Mouse (Mus musculus) forelimb bud, embryonic 11.5 days (tissue): ENCODE measurements at regions not wholly inside any gene's neighbourhood (a gene's known extent, or its start where the extent isn't known, plus 50 kb on each side); places are given as distances from the start of the nearest gene placed in this dataset.

ENCODE experiments used
- DNase-seq: peaks from one replicate; pipeline ENCODE4 v3.0.0-alpha.2; 2012; ENCODE audit warnings: low read depth, low spot score

DNA sequence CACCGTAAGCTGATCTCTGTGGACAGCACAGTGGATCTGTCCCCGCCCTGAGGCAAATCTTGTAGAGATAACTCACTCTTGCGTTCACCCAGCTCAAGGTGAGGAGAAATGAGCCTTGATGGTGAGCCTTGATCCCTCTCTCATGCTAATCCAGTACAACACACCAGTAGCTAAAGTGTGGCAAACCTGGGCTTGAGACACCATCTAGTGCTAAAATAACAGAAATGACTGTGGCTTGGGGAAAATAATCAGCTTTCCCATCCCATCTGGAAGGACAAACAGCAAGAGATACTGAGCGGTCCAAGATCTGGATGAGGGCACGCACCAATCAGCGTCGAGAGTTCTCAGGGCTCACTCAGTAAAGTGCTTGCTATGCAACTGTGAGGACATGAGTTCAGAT lies 50.9 kb upstream of the Cbln4 start:
- DNase-seq: no peak

DNA sequence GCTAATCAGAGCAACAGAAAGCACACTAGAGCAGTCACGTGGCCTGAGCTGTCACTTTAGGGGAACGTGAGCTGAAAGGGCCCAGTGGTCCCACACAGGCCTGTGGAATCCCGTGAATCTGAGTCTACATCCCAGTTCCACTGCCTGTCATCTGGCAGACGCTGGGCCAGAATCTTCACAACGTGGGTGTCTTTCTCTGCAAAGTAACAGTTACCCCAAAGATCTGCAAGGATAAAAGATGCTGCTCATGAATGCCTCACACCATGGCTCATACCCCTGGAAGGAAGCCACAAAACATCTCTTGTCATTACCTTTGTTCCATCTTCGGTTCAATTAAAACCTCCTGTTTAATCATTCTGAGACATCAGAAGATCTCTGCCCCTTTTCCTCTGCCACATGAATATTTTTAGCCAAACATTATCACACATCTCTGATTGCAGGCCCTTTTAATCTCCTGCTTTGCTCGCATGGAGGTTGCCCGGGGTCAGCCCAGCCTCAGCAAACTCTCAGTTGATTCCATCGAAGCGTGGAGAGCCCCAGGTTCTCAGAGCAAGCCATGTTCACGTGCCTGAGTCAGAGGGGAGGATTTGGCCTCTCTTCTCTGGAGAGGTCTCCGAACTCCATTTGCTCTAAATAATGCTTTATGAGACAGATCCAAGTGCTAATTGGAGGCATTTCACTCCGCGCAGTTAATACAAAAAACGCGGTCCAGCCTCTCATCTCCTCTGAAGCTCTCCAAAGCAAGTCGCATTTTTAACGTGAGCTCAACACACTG lies 60.8 kb upstream of the Cbln4 start:
- DNase-seq: no peak

DNA sequence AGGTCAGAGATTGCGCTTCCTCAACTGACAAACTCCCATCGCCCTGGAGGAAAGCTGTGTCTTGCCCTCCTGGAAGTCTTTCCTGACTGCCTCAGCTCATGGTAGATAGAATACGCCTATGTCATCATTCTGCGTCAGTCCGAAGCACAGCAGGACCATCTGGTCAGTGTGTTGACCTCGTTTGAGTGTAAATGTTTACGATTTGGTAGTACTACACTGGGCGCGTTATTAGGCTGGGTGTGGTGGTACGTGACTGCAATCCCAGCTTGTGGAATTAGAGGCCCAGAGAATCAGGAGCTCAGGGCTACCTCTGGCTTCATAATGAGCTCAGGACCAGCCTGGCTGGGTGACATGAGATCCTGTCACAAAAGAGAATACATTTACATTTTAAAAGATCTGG lies 62.0 kb upstream of the Cbln4 start:
- DNase-seq: peak; percentile 66

DNA sequence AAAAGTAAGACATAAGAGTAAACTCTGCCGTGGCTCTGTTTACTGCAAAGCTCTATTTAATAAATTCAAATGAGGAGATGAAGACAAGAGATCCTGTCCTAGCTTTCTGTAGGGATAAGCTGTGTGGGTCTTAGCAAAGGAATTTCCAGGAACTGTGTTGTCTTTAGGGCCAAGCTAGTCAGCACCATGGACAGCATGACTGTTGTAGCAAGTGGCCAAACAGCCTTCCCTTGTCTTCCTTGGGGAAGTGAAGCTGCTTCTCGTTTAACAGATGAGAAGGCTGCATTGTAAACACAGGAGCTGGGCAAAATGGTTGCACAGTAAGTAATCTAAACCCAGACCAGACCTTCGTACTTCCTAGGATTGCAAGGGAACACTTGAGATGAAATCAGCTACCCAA lies 67.4 kb upstream of the Cbln4 start:
- peak; percentile 86 for DNase-seq

DNA sequence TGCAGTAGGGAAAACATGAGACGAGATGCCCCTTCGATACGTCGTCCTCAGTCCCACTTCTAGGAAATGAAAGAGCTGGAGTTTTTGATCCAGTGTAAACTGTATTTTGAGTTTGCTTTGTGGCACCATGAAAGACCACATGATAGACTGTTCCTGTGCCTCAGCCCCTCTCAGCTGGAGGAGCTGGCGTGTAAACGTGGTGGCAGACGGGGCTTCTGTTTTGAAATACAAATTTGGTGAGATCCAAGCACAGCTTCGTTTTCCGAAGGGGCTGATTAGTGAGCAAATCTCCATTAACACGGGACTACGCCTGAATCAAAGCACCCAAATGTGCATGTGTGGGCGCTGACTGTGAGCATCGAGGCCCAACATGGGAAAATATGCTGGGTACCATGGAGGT lies 70.4 kb upstream of the Cbln4 start:
- DNase-seq: no peak

DNA sequence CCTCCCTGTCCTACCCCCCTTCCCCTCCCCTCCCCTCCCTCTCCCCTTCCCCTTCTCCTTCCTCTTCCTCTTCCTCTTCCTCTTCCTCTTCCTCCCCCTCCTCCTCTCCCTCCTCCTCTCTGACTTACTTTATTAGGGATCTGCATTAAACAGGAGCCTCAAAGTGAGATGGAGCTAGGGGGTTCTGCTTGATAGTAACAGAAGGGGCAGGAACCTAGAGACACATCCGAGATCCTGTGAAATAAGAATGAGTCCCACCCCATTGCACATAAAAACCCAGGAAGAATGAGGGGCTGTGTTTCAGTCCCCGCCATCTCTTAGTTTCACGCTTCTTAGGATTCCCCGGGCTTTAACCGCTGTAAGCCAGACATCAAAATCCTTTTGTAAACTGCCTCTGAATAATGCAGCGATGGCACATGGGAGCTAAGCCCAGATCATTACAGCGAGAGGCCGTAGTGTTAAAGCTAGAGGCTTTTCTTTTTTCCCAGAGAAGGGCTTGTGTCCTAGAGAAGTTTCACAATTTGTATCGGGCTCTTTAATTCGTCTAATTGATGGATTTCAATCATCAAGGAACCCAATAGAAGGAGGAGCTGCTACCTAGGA lies 72.4 kb upstream of the Cbln4 start:
- DNase-seq: no peak

DNA sequence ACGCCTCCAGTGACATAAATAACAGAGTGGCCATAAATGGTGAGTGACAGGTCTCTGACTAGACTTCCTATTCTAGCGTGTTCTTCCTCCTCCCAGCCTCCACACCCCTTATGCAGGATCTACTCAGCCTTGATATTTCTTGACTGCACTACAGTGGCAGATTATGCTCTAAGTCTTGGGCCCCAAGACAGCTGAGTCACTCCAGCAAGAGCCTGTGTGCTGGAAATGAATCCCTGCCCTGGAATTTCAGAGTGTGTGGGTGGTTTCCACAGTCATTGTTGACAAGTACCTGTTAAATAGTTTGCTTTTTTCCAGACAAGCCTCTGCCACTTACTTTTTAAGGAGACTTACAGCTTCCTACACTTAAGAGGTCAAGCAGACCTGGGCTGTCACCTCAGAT lies 84.3 kb upstream of the Cbln4 start:
- DNase-seq: no peak

DNA sequence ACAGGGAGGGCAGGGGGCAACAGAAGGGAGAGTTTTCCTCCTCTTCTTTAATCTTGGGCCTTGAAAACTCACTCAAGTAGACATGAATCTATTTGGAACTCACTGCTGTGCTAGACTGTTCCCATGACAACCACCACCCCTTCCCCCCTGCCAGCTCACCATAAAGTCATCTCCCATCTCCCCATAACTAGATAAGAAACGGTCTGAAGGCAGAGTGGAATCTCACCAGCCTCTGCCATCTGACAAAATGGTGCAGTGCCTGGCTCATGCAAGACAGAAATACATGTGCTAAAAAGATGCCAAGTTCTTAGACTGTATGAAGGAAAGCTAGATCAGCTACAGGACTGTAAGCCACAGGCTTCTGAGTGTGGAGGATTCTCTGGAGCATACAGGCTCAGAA lies 88.0 kb upstream of the Cbln4 start:
- no peak for DNase-seq

DNA sequence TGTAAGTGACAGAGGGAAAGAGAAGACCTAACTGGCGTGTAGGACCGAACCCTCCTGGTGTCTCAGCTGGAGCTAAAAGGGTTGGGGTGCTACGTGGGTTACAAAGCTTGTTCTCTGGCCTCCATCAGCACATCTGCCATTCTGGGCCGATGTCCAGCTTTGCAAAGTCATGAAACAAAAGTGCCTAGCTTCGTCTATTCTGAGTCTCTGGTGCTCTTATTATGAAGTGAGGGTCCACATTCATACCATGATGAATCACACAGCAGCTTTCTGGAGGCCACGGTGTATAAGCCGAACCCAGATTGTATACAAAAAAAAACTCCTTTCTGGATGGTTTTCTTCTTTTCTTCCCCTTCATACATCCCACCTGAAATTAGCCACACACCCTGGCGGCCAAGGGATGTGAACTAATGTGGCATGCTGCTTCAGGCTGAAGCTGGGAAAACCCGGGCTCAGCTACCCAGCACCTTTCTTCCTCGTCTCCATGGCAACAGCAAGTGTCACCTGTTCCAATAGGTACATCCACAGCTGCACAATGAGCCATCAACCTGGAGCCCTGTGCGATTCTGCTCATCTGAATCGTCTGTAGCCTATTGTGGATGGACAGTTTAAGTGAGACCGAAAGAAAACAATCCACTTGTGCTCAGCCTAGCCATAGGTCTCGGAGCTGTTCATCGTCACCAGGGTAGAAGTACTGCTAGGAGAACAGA lies 89.5 kb upstream of the Cbln4 start:
- no peak for DNase-seq

DNA sequence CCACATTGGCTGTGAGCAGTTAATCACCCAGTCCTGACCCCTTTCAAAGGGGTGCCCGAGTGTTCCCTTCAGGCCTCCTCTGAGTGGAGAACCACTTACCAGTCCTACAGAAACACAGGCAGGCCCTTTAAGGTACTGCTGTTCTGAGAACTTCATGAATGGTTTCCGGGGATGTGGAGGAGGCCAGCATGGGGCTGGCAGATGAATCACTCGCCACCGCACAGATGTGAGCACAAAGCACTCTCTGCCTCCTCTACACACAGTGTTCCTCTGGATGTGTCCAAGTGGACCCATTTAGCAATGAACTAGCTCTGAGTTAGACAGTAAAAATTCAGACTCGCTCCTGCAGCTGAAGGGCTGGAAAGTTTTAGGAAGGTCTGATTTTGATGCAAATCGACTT lies 96.8 kb upstream of the Cbln4 start:
- no peak for DNase-seq

DNA sequence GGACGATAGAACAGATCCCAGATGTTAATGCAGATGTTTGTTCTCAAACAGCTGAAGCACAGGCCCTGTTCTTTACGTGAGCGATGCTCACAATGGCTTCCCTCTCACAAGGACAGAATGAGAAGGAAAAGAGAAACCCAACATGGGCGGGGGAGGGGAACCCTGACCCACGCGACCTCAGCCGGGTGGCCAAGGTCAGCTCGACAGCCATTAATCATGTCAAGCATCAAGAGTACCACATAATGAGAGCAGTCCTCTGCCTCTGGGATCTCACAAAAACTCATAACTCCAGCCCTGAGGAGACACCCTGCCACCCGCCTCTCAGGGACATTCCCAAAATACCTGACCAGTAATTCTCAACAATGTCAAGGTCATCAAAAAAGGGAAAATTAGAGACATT lies 100.0 kb upstream of the Cbln4 start:
- DNase-seq: no peak

DNA sequence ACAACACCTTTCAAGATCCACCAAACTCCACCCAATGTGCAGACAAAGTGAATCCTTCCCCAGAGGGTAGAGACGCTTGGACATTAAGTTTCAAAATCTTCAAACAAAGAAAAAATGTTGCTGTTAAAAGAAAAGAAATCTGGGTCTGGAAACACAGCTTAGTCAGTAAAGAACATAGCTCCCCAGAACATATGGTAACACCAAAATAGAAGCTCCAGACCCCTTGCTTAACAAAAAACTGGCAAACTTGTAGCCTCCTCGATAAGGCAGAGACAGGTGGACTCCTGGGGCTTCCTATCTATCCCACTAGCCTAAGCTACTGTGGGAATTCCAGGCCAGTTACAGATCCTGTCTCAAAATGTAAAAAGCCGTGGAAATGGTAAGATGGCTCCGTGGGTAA lies 99.6 kb upstream of the Mc3r start:
- no peak for DNase-seq

DNA sequence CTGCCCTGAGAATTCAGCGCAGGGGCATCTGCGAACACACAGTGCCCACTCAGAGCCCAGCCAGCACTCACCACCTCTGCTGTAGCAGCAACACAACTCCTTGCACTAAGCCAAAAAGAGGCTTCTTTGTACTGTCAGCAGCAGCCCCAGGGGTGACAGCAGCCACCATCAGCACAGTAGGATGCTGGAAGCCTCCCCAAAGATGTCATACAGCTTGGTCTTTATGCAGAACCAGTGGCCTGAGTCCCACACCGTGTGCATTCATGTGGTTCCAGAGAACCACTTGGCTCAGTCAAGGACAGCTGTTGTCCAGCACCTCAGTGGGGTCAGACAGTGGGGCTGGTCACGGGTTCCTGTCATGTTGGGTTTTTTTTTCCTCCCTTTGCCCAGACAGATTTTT lies 98.6 kb upstream of the Mc3r start:
- no peak for DNase-seq

DNA sequence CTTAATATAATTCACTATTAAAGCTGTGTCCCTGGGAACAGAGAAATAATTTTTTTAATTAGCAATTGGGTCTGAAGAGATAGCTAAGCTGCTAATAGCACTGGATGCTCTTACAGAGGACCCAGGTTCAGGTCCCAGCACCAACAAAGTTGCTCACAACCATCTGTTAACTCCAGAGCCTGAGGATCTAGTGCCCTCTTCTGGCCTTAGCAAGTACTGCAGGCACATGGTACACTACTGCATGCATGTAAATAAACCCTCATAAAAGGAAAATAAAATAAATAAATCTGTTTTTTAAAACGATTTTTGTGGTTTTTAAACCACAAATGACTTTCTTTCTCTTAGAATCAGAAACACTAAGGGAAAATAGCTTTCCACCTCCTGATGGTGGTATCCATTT lies 97.4 kb upstream of the Mc3r start:
- no peak for DNase-seq

DNA sequence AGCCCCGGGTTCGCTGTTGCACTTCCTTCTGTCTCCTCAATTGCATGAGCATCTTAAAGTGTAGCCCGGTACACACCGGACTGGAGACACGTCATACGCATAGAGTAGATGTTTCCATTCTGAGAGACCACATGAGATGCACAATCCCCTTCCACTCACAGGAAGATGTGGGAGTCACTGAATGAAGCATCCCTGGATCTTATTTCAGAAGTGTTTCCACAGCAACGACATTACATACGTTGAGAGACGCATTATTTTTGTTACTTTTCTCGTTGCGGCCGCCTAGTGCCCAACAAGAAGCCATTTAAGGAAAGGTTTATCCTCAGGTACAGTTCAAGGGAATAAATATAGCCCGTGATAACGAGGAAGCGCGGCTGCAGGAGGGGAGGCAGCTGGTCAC lies 88.4 kb upstream of the Mc3r start:
- DNase-seq: no peak

DNA sequence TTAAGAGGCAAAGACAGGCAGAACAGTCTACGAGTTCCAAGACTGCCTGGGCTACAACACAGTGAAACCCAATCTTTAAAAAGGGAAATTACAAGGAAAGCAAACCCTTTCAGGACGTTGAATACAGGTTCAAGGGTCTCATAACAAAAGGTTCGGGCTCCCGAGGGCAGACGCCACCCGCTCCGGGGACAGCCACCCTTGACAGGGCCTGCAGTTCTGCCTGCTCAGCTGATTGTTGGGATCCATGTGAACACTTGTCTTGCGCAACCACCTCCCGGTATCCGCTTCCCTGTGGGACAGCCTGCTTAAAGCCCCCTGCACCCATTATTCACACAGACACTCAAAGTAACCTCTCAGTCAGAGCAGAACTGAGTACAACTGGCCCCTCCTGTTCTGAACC lies 70.9 kb upstream of the Mc3r start:
- DNase-seq: no peak

DNA sequence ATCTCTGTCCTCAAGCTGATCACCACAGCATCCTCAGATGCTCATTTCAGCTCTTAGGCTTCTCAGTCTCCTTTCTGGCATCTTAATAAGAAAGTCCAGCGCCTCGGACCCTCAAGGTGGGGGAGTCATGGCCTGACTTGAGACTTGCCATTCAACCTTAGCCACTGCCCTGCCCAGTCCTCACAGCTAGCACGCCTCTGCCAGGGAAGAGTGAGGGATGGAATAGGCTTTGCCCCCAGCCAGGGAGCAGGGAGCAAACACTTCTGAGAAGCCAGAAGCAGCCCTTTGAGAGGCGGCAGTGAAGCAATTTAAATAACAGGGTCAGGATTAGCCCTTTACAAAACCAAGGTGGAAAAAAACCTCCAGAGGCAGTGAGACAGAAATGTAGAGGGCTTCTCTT lies 69.0 kb upstream of the Mc3r start:
- no peak for DNase-seq

DNA sequence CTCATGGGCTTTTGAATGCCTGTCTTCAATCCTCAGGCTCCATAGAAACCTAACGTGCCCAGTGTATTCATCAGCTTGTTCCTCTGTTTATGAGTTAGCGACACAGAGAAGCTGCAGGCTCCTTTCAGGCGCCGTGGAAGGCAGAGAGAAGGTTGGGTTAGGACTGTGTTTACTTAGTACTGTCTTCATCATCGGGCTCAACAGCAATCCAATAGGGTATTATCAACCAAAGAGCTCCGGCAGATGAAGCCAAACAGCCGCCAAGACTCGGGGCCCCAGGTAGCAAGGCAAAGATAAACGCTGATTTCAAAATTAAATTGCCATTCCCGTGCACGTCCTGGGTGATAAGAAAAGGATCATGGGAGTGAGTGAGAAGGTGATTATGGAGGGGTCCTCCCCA lies 50.5 kb upstream of the Mc3r start:
- DNase-seq: no peak
